Mouse (Mus musculus) layer of hippocampus, adult 9-11 months (tissue): ENCODE results near the gene Sebox.

Experiments
- DNase-seq: peaks from one replicate; pipeline ENCODE4 v3.0.0; 2022

The Sebox gene

DNA sequence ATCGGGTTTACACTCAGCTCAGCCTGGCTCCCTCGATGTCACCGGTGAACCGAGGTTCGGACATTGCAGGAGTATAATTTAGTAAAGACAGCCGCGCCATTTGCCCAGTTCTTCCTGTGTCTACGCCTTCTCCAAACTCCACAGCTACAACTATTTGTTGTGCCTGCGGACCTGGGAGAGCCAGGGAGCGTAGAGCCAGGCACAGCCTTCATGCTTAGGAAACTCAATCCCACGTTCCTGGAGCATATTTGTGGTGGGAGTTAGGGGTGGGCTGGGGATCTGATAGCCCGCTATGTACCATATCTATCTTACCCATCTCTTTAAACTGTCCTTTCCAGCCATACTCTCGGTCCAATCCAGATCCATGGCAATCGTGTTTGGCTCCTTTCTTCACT is 33.4 kb downstream of the Sebox start:
- DNase-seq, result no peak

GRCm38 (mm10) chr11:78540358-78540757 is 37.1 kb downstream of the Sebox start:
- no peak for DNase-seq

DNA sequence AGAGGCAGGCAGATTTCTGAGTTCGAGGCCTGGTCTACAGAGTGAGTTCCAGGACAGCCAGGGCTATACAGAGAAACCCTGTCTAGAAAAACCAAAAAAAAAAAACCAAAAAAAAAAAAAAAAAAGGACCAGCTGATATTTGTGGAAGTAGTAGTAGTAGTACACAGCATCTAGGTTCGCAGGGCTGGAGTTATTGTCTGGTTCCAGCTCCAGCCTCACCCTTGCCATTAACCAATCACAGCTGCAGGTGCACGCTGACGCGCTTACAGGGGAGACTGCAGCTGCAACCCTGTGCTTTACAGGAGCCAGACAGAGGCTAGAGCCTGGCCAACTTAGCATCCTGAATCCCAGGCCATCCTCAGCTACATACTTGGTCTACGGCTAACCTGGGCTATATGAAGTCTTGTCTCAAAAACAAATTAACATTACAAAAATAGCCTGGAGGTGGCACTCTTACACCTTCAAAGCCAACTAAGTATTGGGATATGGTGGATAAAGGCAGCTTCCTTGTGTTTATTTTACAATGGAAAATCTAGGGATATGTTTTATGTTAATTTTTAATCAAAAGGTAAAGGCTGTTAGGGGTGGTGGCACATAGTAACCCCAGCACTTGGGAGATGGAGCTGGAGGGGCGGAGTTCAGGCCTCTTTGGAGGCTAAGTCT is 41.3 kb downstream of the Sebox start:
- DNase-seq, result no peak

GRCm38 (mm10) chr11:78545181-78545580 is 41.9 kb downstream of the Sebox start:
- no peak for DNase-seq

GRCm38 (mm10) chr11:78547718-78548460 is 44.6 kb downstream of the Sebox start:
- DNase-seq, result no peak

DNA sequence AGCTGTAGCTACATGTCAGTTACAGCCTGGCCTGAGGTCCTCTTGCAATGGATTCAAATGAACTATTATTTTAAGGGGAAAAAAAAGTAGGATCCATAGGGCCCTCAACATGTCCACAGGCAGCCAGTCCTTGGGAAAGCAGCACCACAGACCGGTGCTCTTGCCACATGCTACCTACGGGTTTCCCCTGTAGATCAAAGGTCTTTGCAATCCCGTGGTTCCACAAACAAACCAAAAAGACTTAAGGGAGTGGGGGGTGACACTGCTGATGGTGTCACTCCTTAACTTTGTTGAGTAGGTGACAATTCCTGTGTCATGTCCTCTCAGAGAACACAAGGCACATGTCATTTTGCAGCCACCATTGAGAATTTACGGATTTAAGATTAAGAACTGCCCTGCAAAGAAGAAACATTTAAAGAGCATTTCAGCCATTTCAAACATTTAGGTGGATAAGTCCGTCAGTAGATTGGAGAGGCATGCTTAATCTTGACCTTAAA is 46.3 kb downstream of the Sebox start:
- DNase-seq, result no peak

DNA sequence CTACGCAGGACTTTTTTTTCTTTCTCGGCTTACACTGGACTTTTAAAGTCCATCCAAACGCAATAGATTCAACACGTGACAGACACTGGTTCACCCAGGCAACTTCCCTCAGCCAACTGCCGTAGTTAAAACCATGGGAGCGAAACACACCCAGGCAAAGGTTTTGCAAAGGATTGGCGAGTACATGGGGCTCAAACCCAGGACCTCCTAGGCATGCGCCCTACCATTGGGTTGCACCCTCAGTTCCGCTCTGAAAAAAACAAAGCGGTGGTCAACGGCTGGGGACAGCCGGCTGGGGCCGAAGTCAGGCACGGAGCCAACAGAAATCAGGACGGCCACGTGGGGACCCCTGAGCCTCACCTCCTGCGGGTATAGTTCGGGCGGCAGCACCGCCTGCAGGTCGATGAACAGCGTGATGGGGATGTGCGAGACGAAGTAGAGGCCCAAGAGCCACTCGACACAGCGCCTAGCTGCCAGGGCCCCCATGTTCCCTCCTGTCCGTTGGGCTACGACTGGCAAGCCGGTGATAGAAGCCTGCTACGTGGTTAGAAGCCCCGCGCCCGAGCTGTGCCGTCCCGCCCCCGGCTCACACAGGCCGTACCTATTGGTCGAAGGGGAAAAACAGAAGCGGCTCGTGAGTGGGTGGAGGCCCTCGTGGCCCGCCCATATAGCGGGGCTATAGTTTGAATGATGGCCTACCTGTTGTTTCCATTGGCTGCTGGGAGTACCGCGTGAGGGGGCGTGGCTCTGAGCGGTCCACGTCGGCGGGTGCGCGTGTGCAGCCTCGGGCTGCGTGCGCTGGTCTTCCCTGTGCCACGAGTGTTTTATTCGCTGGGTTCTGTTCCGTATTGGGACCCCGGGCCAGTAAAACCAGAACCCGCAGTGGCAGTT is 47.2 kb downstream of the Sebox start, which contains the start of gene Tmem97:
Tmem97 (minus strand) TSS at position 610 of the 891 bp plus-strand sequence.
- peak; percentile 99 for DNase-seq

DNA sequence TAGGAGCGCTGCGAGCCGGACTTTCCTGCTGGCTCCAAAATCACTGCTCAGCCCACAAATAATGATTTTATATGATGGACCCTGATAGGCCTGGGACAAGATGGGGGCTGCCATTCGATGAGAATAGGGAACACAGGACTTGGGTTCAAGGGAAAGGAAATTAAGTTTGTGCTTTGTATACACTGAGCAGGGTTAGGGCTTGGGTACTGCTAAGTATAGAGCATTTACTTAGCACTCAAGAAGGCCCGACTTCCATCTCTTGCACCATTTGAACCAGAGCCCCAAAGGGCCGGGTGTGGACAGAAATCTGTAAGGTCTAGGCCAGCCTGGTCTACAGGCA is 47.8 kb downstream of the Sebox start:
- DNase-seq, result no peak
